Mouse (Mus musculus): ENCODE measurements around the gene Zbtb39.
"Not testable (repeated sequence)": the region's sequence is repeated elsewhere in the genome, so short reads cannot be mapped to it uniquely, and the experiment has no call there.

Zbtb39 gene

GRCm38 (mm10) chr10:127737552-127737951 is 1.8 kb upstream of the Zbtb39 start:
- DNase-seq (ENCODE audit: low read depth, low spot score) = no peak

GRCm38 (mm10) chr10:127738151-127738882 is 1.0 kb upstream of the Zbtb39 start:
- peak; percentile 71 for DNase-seq (ENCODE audit: low read depth, low spot score)

DNA sequence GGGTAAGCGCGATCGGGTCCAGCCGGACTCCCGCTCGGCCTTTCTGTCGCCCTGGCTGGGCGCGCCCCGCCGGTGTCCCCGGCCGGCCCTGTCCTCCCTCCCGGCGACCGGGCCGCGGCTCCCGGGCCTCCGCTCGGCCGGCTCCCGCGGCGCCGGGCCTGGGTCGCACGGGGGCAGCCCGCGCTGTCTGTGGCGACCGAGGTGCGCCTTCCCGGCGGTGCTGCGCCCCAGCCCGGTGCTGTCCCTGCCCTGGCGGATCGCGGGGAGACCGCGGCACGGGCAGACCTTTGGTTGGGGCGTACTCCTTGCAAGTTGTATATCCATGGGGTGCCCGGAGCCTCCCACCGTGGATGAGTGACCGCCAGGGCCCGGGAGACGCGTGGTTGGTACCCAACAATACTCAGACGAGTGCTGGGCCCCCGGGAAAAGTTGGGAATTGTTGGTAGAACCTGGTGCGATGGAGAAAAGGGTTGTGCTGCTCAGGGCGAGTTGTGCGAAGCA is 373 bp downstream of the Zbtb39 start:
- DNase-seq (ENCODE audit: low read depth, low spot score) = peak; percentile 52

DNA sequence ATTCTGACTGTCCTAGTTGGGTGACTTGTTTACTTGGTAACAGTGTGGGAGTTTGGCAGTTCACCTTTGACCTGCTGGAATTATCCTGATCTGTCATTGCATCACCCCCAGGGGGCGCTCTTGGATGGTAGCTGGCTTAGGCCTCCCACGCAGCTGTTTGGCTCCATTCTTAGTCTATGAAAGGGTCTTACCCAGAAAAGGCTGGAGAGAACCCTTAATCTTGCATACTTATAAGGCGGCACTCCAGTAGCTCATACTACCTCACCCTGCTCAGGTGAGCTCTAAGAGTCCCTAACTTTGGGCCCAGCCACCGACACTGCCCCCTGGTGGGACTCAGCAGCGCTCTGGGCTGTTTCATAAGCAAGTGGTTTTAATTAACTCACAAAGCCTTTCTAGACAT is 5.3 kb downstream of the Zbtb39 start:
- DNase-seq (ENCODE audit: low read depth, low spot score) = peak; percentile 58

- DNase-seq (ENCODE audit: low read depth, low spot score) = no peak
Observed at GRCm38 (mm10) chr10:127745886-127746285, 6.5 kb downstream of the Zbtb39 start.

GRCm38 (mm10) chr10:127747254-127747653 is 7.9 kb downstream of the Zbtb39 start:
- no peak for DNase-seq (ENCODE audit: low read depth, low spot score)

DNA sequence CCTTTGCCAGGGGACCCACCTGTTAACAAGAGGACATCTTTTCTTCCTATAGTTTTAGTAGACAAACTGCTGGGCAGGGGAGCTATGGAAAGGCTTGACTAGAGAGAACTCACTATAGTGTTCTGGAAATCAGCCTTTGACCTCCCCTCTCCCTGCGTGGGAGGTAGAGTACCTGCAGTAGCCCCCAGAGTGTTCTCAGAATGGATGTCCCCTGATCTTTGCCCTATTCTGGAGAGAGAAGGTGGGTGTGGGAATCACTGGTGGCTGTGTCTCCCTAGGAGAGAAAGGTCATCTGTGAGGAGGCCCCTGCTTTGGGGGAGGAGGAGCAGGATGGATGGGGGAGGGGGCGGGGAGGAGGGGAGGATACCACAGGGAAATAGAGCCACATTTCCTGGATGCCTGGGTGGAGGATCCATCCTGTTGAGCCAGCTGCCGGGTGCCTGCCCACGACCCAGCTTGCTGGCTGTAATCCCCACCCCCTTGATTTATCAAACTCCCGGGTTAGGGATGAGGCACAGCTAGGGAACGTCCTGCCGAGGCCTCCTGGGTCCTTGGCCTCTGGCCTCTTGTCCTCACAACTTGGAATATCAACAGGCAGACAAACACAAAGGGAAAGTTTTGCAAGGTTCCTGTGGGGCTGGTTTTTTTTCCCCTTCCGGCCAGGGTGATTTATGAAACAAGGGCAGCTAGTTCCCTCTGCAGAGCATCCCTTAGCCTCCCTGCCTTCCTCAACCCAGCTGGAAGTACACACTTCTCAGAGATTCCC is 9.7 kb downstream of the Zbtb39 start:
- no peak for DNase-seq (ENCODE audit: low read depth, low spot score)

DNA sequence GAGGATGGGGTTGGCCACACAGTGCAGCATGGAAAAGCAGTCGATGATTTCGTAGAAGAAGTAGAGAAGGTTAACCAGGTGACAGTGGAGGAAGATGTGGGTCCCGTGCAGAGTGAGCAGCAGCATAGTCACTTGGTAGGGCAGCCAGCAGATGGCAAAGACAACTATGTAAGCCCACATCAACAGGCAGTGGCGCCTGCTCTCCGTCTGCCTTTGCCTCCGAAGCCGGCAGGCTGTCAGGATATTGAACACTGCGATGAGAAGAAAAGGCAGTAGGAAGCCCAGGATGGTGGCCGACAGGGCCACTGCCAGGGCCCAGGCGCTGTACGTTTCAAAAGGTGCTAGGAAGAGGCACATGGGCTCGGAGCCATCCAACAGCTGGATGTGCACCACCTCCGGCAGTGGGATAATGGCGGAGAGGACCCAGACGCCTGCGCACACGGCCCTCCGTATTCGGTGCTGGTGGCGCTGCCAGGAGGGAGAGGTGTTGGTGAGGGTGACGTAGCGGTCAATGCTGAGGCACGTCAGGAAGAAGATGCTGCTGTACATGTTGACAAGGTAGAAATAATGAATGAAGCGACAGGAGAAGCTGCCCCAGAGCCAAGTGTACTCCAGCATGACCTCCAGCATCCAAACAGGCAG is 10.9 kb downstream of the Zbtb39 start:
- DNase-seq (ENCODE audit: low read depth, low spot score) = no peak

DNA sequence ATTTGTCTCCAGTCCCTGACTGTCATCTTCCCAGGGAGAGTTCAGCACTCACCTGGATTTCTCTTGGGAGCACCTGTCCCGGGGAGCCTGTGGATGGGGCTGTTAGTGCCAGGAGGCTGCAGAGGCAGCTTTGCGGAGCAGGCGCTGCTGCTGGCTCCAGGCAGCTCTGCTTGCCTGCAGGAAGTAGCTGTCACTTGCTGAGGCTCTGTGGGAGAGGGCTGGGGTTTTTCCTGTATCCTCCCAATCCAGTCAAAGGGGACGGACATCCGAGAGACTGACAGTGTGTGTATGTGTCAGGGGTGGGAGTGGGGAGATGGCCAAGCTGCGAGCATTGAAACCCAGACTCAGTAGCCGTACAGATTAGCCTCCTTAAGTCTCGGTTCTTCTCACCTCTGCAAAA is 12.2 kb downstream of the Zbtb39 start, which contains the start of gene Gpr182:
Gene Gpr182 (minus strand): TSS at position 185 of the 400 bp plus-strand sequence.
- no peak for DNase-seq (ENCODE audit: low read depth, low spot score)

DNA sequence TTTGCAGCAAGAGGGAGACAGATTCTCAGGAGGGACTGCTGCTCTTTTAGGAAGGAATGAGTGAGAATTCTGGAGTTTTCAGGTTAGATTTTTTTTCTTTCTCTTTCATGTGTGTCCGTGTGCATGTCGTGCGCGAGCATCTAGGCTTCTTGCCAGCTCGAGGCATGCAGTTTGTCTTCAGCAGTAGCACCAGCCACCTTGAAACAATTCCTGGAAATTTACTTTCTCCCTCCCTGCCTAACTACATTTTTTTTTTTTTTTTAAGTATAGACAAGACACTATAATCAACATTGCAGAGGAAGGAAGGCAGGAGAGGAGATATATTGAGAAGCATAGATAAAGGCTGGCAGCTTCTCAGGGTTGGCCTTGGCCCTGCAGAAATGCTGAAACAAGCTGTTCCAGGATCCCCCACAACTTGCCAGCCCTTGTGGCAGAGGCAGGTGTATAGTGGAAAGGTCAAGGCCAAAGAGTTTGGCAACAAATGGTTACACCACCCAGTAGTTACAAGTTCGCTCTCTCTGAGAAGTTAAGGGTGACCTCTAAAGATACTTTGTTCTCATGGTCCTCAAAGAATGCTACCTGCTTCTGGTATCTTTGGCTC is 15.3 kb downstream of the Zbtb39 start:
- DNase-seq (ENCODE audit: low read depth, low spot score) = no peak

GRCm38 (mm10) chr10:127755246-127755645 is 15.9 kb downstream of the Zbtb39 start:
- DNase-seq (ENCODE audit: low read depth, low spot score) = no peak

GRCm38 (mm10) chr10:127755770-127756468 is 16.6 kb downstream of the Zbtb39 start:
- no peak for DNase-seq (ENCODE audit: low read depth, low spot score)

GRCm38 (mm10) chr10:127759181-127760110 is 20.1 kb downstream of the Zbtb39 start, which contains the start of the genes Rdh1 and Rdh16f1:
Gene Rdh1 (plus strand): TSS chr10:127759721.
Gene Rdh16f1 (plus strand): TSS chr10:127759787.
- no peak for DNase-seq (ENCODE audit: low read depth, low spot score)

DNA sequence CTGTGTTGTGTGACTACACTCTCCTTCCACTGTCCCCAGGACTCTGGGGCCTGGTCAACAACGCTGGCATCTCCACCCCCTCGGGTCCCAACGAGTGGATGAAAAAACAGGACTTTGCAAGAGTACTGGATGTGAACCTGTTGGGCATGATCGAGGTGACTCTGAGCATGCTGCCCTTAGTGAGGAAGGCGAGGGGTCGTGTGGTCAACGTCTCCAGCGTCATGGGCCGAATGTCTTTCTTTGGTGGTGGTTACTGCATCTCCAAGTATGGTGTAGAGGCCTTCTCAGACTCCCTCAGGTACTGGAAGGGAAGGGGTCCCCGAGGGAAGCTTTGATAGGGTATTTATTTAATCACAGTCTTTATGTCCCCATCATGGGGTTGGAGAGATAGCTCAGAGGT is 23.6 kb downstream of the Zbtb39 start:
- DNase-seq (ENCODE audit: low read depth, low spot score) = not testable (repeated sequence)

DNA sequence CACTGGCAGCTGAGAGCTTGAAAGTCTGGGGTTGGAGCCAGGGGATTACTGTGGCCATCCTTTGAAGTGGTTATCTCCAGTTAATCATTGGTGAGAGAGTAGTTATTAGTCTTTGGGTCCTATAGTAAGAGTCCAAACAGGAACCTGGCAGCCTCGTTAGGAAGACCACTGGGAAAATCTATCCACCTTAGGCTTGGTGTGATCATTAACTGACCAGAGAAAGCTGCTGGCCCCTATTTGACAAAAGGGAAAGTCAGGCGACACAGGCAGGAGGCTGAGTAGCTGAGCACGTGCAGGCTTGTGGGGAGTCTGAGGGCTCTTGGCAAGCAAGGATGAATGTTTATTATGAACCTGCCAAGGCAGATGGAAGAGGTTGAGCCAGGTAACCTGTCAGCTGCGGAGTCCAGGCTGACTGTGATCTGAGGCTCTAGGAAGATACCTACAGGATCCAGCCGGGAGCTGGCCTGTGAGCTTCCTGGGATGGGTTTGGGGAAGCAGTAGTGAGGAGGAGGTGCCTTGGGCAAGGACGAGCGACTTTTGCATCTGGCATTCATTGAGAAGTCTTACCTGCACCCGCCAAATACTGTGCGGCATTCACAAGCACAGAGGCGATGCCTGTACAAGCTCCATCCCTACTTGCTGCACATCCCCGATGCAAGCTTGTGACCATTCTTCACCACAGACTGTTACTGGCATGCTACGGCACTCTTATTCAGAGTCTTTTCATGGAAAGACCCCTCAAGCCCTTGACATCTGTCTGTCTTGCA is 24.8 kb downstream of the Zbtb39 start:
- no peak for DNase-seq (ENCODE audit: low read depth, low spot score)

DNA sequence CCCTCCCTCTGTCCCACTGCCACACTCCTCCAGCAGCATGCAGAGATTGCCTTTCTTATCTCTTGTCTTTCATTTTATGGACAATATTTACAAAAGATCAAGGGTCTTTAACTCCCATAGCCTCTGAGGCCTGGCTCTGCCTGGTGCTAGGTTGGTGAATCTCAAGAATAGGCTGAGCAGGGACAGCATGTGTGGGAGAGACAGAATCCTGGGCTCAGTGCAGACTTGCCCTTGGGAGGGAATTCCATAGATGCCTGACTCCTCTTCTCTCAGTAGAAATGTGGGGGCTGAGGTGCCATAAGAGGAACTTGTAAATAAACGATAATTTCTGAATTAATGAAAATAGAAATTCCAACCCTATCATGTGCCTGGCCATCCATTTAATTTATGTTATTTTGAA is 27.2 kb downstream of the Zbtb39 start:
- DNase-seq (ENCODE audit: low read depth, low spot score) = no peak

DNA sequence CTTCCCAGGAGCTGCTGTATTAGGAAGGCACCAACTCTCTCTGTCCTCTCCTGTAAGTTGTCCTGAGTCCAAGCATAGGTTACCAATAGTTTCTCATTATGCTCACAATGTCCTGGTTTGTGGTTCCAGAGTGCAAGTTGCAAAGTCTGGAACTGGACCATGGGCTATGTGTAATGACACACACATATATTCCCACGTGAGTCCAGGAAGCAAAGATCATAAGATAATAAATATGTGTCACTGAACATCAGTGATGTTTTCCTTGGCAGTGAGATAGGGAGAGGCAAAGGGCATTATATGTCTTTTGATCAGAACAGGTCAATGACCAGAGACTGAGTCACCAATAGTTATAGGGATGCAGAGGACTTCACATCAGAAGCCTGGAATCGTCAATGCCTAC is 36.7 kb downstream of the Zbtb39 start, which contains the start of gene Rdh9:
Gene Rdh9 (plus strand): TSS at position 376 of the 400 bp plus-strand sequence.
- DNase-seq (ENCODE audit: low read depth, low spot score) = no peak

GRCm38 (mm10) chr10:127782321-127782720 is 43.0 kb downstream of the Zbtb39 start:
- DNase-seq (ENCODE audit: low read depth, low spot score) = not testable (repeated sequence)

GRCm38 (mm10) chr10:127785411-127785810 is 46.1 kb downstream of the Zbtb39 start:
- DNase-seq (ENCODE audit: low read depth, low spot score) = peak; percentile 12

Data from A20 (cell line).